Mouse (Mus musculus): Measurements from ENCODE around the gene Arntl2. TPM values are rescaled to one million over a fixed set of nuclear protein-coding genes. Genes with fewer than 3 reads are reported as not detected.

Arntl2 gene
- polyA plus RNA-seq, 1 experiment from 2014 or later: 3.8 TPM

- H3K4me3 ChIP-seq (ENCODE audit: low read depth, low read length): no peak overlapping the region
- no peaks in the 10 kb centered on the region for H3K9me3 ChIP-seq (ENCODE audit: control insufficient read depth, low read length)
- WGBS: 65% methylated on average over 7 of the region's 7 CpGs
- H3K36me3 ChIP-seq (ENCODE audit: control insufficient read depth, insufficient read depth, low read length): no peaks in the 10 kb centered on the region
- ATAC-seq (ENCODE audit: low FRiP score, low TSS enrichment) (no peak), DNase-seq (ENCODE audit: low spot score) (no peak)
- no peak overlapping the region for H3K9ac ChIP-seq (ENCODE audit: low read length)
- H3K27ac ChIP-seq (replicated peaks): no peak overlapping the region
- TF ChIP-seq CTCF (IDR thresholded peaks at IDR 0.05; ENCODE audit: low read depth) (no peak), EP300 (optimal IDR thresholded peaks at IDR 0.05) (no peak)
- no peaks in the 10 kb centered on the region for H3K27me3 ChIP-seq (ENCODE audit: control insufficient read depth, insufficient read depth, low read length)
- H3K4me2 ChIP-seq (replicated peaks; ENCODE audit: low read depth): no peak overlapping the region
- H3K4me1 ChIP-seq (replicated peaks; ENCODE audit: control insufficient read depth, insufficient read depth): no peaks in the 10 kb centered on the region
These were observed 41.5 kb downstream of the Arntl2 start for GRCm38 (mm10) chr6:146837316-146837715.

- Histone ChIP-seq H3K36me3 (ENCODE audit: control insufficient read depth, insufficient read depth, low read length) (no peaks in the 10 kb centered on the region), H3K9me3 (ENCODE audit: control insufficient read depth, low read length) (no peaks in the 10 kb centered on the region), H3K4me2 (replicated peaks; ENCODE audit: low read depth) (no peak overlapping the region), H3K4me1 (replicated peaks; ENCODE audit: control insufficient read depth, insufficient read depth) (no peaks in the 10 kb centered on the region), H3K27ac (replicated peaks) (no peak overlapping the region), H3K9ac (ENCODE audit: low read length) (no peak overlapping the region), H3K4me3 (ENCODE audit: low read depth, low read length) (no peak overlapping the region), H3K27me3 (ENCODE audit: control insufficient read depth, insufficient read depth, low read length) (no peaks in the 10 kb centered on the region)
- no peak for ATAC-seq (ENCODE audit: low FRiP score, low TSS enrichment)
- 97% methylated on average over 5 of the region's 5 CpGs for WGBS
- TF ChIP-seq CTCF (IDR thresholded peaks at IDR 0.05; ENCODE audit: low read depth): peak; percentile 36; the same call in 1 of the 2 replicates
- TF ChIP-seq EP300 (optimal IDR thresholded peaks at IDR 0.05): no peak
- DNase-seq (ENCODE audit: low spot score): no peak
These were observed 42.5 kb downstream of the Arntl2 start for GRCm38 (mm10) chr6:146838366-146838765.

- Histone ChIP-seq H3K27me3 (ENCODE audit: control insufficient read depth, insufficient read depth, low read length) (no peaks in the 10 kb centered on the region), H3K36me3 (ENCODE audit: control insufficient read depth, insufficient read depth, low read length) (no peaks in the 10 kb centered on the region), H3K4me3 (ENCODE audit: low read depth, low read length) (no peak overlapping the region), H3K4me1 (replicated peaks; ENCODE audit: control insufficient read depth, insufficient read depth) (no peaks in the 10 kb centered on the region), H3K9ac (ENCODE audit: low read length) (no peak overlapping the region), H3K9me3 (ENCODE audit: control insufficient read depth, low read length) (no peaks in the 10 kb centered on the region), H3K27ac (replicated peaks) (no peak overlapping the region), H3K4me2 (replicated peaks; ENCODE audit: low read depth) (no peak overlapping the region)
- ATAC-seq (ENCODE audit: low FRiP score, low TSS enrichment): no peak
- WGBS: 79% methylated on average over 4 of the region's 4 CpGs
- TF ChIP-seq EP300 (optimal IDR thresholded peaks at IDR 0.05) (no peak), CTCF (IDR thresholded peaks at IDR 0.05; ENCODE audit: low read depth) (no peak)
- no peak for DNase-seq (ENCODE audit: low spot score)
These were observed 43.0 kb downstream of the Arntl2 start for GRCm38 (mm10) chr6:146838863-146839262.

- no peaks in the 10 kb centered on the region for H3K9me3 ChIP-seq (ENCODE audit: control insufficient read depth, low read length)
- TF ChIP-seq CTCF (IDR thresholded peaks at IDR 0.05; ENCODE audit: low read depth) (no peak), EP300 (optimal IDR thresholded peaks at IDR 0.05) (no peak)
- no peaks in the 10 kb centered on the region for H3K27me3 ChIP-seq (ENCODE audit: control insufficient read depth, insufficient read depth, low read length)
- no peaks in the 10 kb centered on the region for H3K36me3 ChIP-seq (ENCODE audit: control insufficient read depth, insufficient read depth, low read length)
- H3K27ac ChIP-seq (replicated peaks): no peak overlapping the region
- no peak overlapping the region for H3K4me2 ChIP-seq (replicated peaks; ENCODE audit: low read depth)
- ATAC-seq (ENCODE audit: low FRiP score, low TSS enrichment) (no peak), DNase-seq (ENCODE audit: low spot score) (no peak)
- H3K4me1 ChIP-seq (replicated peaks; ENCODE audit: control insufficient read depth, insufficient read depth): no peaks in the 10 kb centered on the region
- H3K9ac ChIP-seq (ENCODE audit: low read length): no peak overlapping the region
- 84% methylated on average over 6 of the region's 6 CpGs for WGBS
- H3K4me3 ChIP-seq (ENCODE audit: low read depth, low read length): no peak overlapping the region
These were observed 49.0 kb downstream of the Arntl2 start for GRCm38 (mm10) chr6:146844867-146845266.

- DNase-seq (ENCODE audit: low spot score) (no peak), ATAC-seq (ENCODE audit: low FRiP score, low TSS enrichment) (no peak)
- Histone ChIP-seq H3K4me2 (replicated peaks; ENCODE audit: low read depth) (no peak overlapping the region), H3K36me3 (ENCODE audit: control insufficient read depth, insufficient read depth, low read length) (no peaks in the 10 kb centered on the region), H3K9me3 (ENCODE audit: control insufficient read depth, low read length) (no peaks in the 10 kb centered on the region), H3K9ac (ENCODE audit: low read length) (no peak overlapping the region), H3K4me3 (ENCODE audit: low read depth, low read length) (no peak overlapping the region), H3K4me1 (replicated peaks; ENCODE audit: control insufficient read depth, insufficient read depth) (no peaks in the 10 kb centered on the region), H3K27ac (replicated peaks) (no peak overlapping the region), H3K27me3 (ENCODE audit: control insufficient read depth, insufficient read depth, low read length) (no peaks in the 10 kb centered on the region)
- WGBS: 87% methylated on average over 5 of the region's 5 CpGs
- TF ChIP-seq CTCF (IDR thresholded peaks at IDR 0.05; ENCODE audit: low read depth): no peak
- no peak for TF ChIP-seq EP300 (optimal IDR thresholded peaks at IDR 0.05)
These were observed 49.5 kb downstream of the Arntl2 start for GRCm38 (mm10) chr6:146845347-146845746.

- peak overlapping the region; percentile 30; the same call in 1 of the 2 replicates for H3K27ac ChIP-seq (replicated peaks)
- no peaks in the 10 kb centered on the region for H3K36me3 ChIP-seq (ENCODE audit: control insufficient read depth, insufficient read depth, low read length)
- H3K4me2 ChIP-seq (replicated peaks; ENCODE audit: low read depth): no peak overlapping the region
- TF ChIP-seq CTCF (IDR thresholded peaks at IDR 0.05; ENCODE audit: low read depth) (no peak), EP300 (optimal IDR thresholded peaks at IDR 0.05) (no peak)
- no peak overlapping the region for H3K9ac ChIP-seq (ENCODE audit: low read length)
- 44% methylated on average over 15 of the region's 15 CpGs for WGBS
- no peaks in the 10 kb centered on the region for H3K27me3 ChIP-seq (ENCODE audit: control insufficient read depth, insufficient read depth, low read length)
- 0 out of 2 replicates have a peak, but pooled peaks have one; percentile 15 for ATAC-seq (ENCODE audit: low FRiP score, low TSS enrichment)
- DNase-seq (ENCODE audit: low spot score): peak; percentile 19
- no peaks in the 10 kb centered on the region for H3K4me1 ChIP-seq (replicated peaks; ENCODE audit: control insufficient read depth, insufficient read depth)
- no peak overlapping the region for H3K4me3 ChIP-seq (ENCODE audit: low read depth, low read length)
- H3K9me3 ChIP-seq (ENCODE audit: control insufficient read depth, low read length): no peaks in the 10 kb centered on the region
These were observed 50.3 kb downstream of the Arntl2 start for GRCm38 (mm10) chr6:146845961-146846750.
